Mouse (Mus musculus) forebrain, embryonic 10.5 days (tissue): ENCODE measurements around the gene Rps18. TPM values are rescaled to one million over a fixed set of nuclear protein-coding genes. Genes with fewer than 3 reads are reported as not detected.
"Not testable (repeated sequence)": the region's sequence is repeated elsewhere in the genome, so short reads cannot be mapped to it uniquely, and the experiment has no call there.

Experiments
- DNase-seq: peaks from one replicate; pipeline ENCODE4 v3.0.0-alpha.2; 2017; ENCODE audit warnings: low spot score; ENCODE audit errors: extremely low spot score
- H3K27ac ChIP-seq: fragments of 300-500 bp; sonication (generic); 2 replicates; pipeline ENCODE4 v1.5.1; 2016; ENCODE audit warnings: mild to moderate bottlenecking
- H3K27me3 ChIP-seq: fragments of 300-500 bp; sonication (generic); 2 replicates; pipeline ENCODE4 v1.6.1; 2016; ENCODE audit warnings: mild to moderate bottlenecking; ENCODE audit not compliant: poor library complexity, severe bottlenecking
- H3K36me3 ChIP-seq: fragments of 300-500 bp; sonication (generic); replicated peaks from 2 replicates; pipeline ENCODE4 v1.6.1; 2016; ENCODE audit warnings: mild to moderate bottlenecking, moderate library complexity
- H3K4me1 ChIP-seq: fragments of 300-500 bp; sonication (generic); 2 replicates; pipeline ENCODE4 v1.6.1; 2016
- H3K4me3 ChIP-seq: fragments of 300-500 bp; sonication (generic); 2 replicates; pipeline ENCODE4 v1.5.1; 2016; ENCODE audit warnings: mild to moderate bottlenecking, moderate library complexity
- H3K9me3 ChIP-seq: fragments of 300-500 bp; sonication (generic); 2 replicates; pipeline ENCODE4 v1.6.1; 2016; ENCODE audit warnings: mild to moderate bottlenecking, moderate library complexity
- WGBS: fragments of 180-500 bp; shearing (Covaris S2); methylation state at CpG from one replicate; pipeline ENCODE4 v1.1.7; 2016; 5-methylcytosine and 5-hydroxymethylcytosine counted together
- polyA plus RNA-seq: library from polyadenylated mRNA; unstranded; fragments of >200 nt; fragmentation: Nextera tagmentation; extraction: Ambion mirVana; gene quantifications from 2 replicates; pipeline ENCODE4 v1.2.1, GENCODE M21; 2016

Rps18 gene
- polyA plus RNA-seq, 1 experiment from 2014 or later: 1,596 TPM

DNA sequence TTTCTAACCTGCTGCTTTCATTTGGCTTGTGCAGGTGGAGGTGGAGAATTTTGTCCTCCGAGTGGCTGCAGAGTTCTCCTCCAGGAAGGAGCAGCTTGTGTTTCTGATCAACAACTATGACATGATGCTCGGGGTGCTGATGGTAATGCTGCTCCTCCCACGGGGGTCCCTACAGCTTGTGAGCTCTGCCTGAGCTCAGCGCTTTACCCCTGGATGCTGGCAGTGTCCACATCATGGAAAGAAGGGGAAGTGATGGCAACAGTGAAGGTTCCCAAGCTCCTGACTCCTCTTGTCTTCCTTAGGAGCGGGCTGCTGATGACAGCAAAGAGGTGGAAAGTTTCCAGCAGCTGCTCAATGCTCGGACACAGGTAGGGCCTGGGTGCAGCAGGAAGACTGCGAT is 7.1 kb upstream of the Rps18 start:
- peaks cover 87% of the 10 kb centered on the region for H3K36me3 ChIP-seq
- 0 out of 2 replicates have a peak, but pooled peaks cover under 1% of the 10 kb centered on the region for H3K4me1 ChIP-seq
- no peak overlapping the region for H3K27ac ChIP-seq
- H3K9me3 ChIP-seq: no peaks in the 10 kb centered on the region
- H3K4me3 ChIP-seq: no peak overlapping the region
- no peak for DNase-seq
- 94% methylated on average over 7 of the region's 7 CpGs for WGBS
- H3K27me3 ChIP-seq: no peaks in the 10 kb centered on the region

GRCm38 (mm10) chr17:33959948-33960347 is 4.1 kb upstream of the Rps18 start:
- peaks cover 70% of the 10 kb centered on the region for H3K36me3 ChIP-seq
- WGBS: 94% methylated on average over 15 of the region's 15 CpGs
- no peak overlapping the region for H3K4me3 ChIP-seq
- H3K9me3 ChIP-seq: no peaks in the 10 kb centered on the region
- H3K27me3 ChIP-seq: no peaks in the 10 kb centered on the region
- peaks cover 17% of the 10 kb centered on the region for H3K4me1 ChIP-seq
- no peak overlapping the region for H3K27ac ChIP-seq
- DNase-seq: no peak

GRCm38 (mm10) chr17:33959135-33959534 is 3.3 kb upstream of the Rps18 start:
- H3K36me3 ChIP-seq: peaks cover 72% of the 10 kb centered on the region
- H3K4me3 ChIP-seq: no peak overlapping the region

DNA sequence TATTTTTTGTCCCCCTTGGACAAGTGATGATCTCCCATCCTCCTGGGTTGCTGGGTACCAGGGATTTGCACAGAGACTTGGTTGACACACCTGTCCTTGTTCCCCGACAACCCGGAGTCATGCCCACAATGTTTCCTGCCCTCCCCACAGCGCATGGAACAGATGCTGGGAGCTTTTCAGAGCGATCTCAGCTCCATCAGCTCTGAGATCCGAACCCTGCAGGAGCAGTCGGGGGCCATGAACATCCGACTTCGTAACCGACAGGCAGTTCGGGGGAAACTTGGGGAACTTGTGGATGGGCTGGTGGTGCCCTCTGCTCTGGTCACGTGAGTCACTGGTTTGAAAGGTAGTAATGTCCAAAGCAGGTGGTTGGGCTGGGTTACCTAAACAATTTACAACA is 2.6 kb upstream of the Rps18 start:
- H3K4me1 ChIP-seq: peaks cover 30% of the 10 kb centered on the region
- no peak overlapping the region for H3K4me3 ChIP-seq
- WGBS: 92% methylated on average over 11 of the region's 11 CpGs
- no peak overlapping the region for H3K27ac ChIP-seq
- no peaks in the 10 kb centered on the region for H3K27me3 ChIP-seq
- peaks cover 72% of the 10 kb centered on the region for H3K36me3 ChIP-seq
- H3K9me3 ChIP-seq: no peaks in the 10 kb centered on the region
- no peak for DNase-seq

More at GRCm38 (mm10) chr17:33959135-33959534, 3.3 kb upstream of the Rps18 start:
- Histone ChIP-seq H3K27me3 (no peaks in the 10 kb centered on the region), H3K9me3 (no peaks in the 10 kb centered on the region), H3K27ac (no peak overlapping the region), H3K4me1 (peaks cover 23% of the 10 kb centered on the region)
- WGBS: 96% methylated on average over 13 of the region's 13 CpGs
- no peak for DNase-seq

DNA sequence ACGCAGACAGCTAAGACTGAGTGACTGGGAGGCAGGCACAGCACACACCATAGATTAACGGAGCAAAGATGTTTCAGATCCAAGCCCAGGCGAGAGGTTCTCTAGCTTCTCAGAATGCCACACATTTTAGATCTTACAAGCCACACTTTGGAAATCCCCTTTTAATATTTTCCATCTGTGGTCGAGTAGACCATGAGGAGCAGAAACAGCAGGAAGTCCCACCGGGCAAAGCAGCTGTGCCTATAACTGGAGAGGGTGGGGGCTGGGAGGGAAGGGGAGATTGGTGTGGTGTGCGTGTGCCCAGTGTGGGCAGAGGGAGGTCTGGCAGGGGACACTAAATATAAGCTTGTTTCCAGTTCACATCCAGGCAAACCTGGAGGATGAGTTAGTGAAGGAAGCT is 1.7 kb upstream of the Rps18 start:
- peaks cover 72% of the 10 kb centered on the region for H3K36me3 ChIP-seq
- no peak for DNase-seq
- H3K4me3 ChIP-seq: peak overlapping the region; percentile 13
- WGBS: 84% methylated on average over 6 of the region's 6 CpGs
- peaks cover 39% of the 10 kb centered on the region for H3K4me1 ChIP-seq
- no peaks in the 10 kb centered on the region for H3K9me3 ChIP-seq
- H3K27ac ChIP-seq: no peak overlapping the region
- H3K27me3 ChIP-seq: no peaks in the 10 kb centered on the region

- no peak for DNase-seq
- H3K36me3 ChIP-seq: peaks cover 72% of the 10 kb centered on the region
- H3K27ac ChIP-seq: peak overlapping the region; percentile 95
- peaks cover 51% of the 10 kb centered on the region for H3K4me1 ChIP-seq
- H3K4me3 ChIP-seq: peak overlapping the region; percentile 71
- no peaks in the 10 kb centered on the region for H3K9me3 ChIP-seq
- no peaks in the 10 kb centered on the region for H3K27me3 ChIP-seq
- 8% methylated on average over 10 of the region's 10 CpGs for WGBS
Measured at GRCm38 (mm10) chr17:33956336-33956735, 535 bp upstream of the Rps18 start.

GRCm38 (mm10) chr17:33954646-33955554 is 901 bp downstream of the Rps18 start:
- Histone ChIP-seq H3K27ac (peak overlapping the region; percentile 95), H3K4me1 (peaks cover 65% of the 10 kb centered on the region), H3K9me3 (no peaks in the 10 kb centered on the region), H3K36me3 (peaks cover 72% of the 10 kb centered on the region), H3K27me3 (no peaks in the 10 kb centered on the region), H3K4me3 (peak overlapping the region; percentile 71)
- WGBS: under 1% methylated on average over 33 of the region's 33 CpGs
- no peak for DNase-seq

DNA sequence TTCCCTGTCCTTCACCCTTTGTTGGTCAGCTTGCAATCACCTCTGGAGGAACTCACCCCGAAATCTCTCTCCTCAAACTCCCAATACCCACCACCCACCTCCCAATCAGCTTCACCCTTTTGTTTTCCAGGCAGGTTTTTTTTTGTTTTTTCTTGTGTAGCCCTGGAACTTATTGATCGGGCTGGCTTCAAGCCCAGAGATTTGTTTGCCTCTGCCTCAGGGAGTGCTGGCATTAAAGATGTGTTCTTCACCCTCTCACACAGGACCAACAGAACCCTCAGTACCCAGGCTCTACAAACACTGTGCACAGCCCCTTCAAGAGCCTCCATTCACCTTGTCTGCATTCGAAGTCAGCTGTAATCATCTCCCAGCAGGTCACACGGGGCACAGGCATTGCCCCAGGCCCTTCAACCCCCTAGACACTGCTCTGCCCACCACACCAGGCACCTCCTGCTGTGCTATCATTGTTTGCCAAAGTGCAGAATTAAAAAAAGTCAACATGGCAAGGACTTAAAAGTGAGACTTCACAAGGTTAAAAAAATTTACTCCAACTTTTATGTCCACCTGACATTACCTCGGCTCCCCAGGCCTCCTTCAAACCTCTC is 1.7 kb downstream of the Rps18 start:
- Histone ChIP-seq H3K36me3 (peaks cover 72% of the 10 kb centered on the region), H3K27me3 (no peaks in the 10 kb centered on the region), H3K4me3 (peak overlapping the region; percentile 71), H3K4me1 (peaks cover 65% of the 10 kb centered on the region), H3K27ac (peak overlapping the region; percentile 95), H3K9me3 (no peaks in the 10 kb centered on the region)
- no peak for DNase-seq
- 40% methylated on average over 5 of the region's 5 CpGs for WGBS

DNA sequence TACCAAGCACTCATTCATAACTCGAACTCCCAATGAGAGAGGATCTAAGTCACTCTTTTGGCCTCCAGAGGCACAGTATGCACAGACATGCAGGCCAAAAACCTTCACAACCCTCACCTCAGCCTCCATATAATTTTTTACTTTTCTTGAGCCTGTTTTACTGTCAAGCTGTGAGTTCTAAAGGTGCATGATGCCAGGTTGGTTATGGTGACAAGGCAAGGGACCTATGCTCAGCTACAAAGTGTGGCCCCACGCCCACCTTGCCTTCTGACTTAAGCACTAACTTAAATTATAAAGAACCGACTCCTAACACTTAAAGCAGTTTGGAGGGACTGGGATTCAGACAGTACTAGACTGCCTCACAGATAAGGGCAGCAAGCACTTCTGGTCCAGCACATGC is 2.5 kb downstream of the Rps18 start:
- Histone ChIP-seq H3K27me3 (no peaks in the 10 kb centered on the region), H3K4me1 (peaks cover 65% of the 10 kb centered on the region), H3K4me3 (peak overlapping the region; percentile 71), H3K27ac (peak overlapping the region; percentile 32; the same call in 1 of the 2 replicates), H3K9me3 (no peaks in the 10 kb centered on the region), H3K36me3 (peaks cover 72% of the 10 kb centered on the region)
- no peak for DNase-seq
- WGBS: 85% methylated on average over 3 of the region's 3 CpGs

GRCm38 (mm10) chr17:33952879-33953278 is 2.9 kb downstream of the Rps18 start:
- Histone ChIP-seq H3K9me3 (no peaks in the 10 kb centered on the region), H3K27me3 (no peaks in the 10 kb centered on the region), H3K27ac (peak overlapping the region; percentile 32; the same call in 1 of the 2 replicates), H3K4me3 (peak overlapping the region; percentile 71), H3K4me1 (peaks cover 64% of the 10 kb centered on the region), H3K36me3 (peaks cover 72% of the 10 kb centered on the region)
- 87% methylated on average over 4 of the region's 4 CpGs for WGBS
- no peak for DNase-seq

- Histone ChIP-seq H3K4me3 (peak overlapping the region; percentile 56), H3K4me1 (peaks cover 58% of the 10 kb centered on the region), H3K36me3 (peaks cover 78% of the 10 kb centered on the region)
- DNase-seq, H3K9me3 ChIP-seq, H3K27ac ChIP-seq, H3K27me3 ChIP-seq: not testable (repeated sequence)
- 78% methylated on average over 13 of the region's 13 CpGs for WGBS
Measured at GRCm38 (mm10) chr17:33952015-33952414, 3.8 kb downstream of the Rps18 start.

DNA sequence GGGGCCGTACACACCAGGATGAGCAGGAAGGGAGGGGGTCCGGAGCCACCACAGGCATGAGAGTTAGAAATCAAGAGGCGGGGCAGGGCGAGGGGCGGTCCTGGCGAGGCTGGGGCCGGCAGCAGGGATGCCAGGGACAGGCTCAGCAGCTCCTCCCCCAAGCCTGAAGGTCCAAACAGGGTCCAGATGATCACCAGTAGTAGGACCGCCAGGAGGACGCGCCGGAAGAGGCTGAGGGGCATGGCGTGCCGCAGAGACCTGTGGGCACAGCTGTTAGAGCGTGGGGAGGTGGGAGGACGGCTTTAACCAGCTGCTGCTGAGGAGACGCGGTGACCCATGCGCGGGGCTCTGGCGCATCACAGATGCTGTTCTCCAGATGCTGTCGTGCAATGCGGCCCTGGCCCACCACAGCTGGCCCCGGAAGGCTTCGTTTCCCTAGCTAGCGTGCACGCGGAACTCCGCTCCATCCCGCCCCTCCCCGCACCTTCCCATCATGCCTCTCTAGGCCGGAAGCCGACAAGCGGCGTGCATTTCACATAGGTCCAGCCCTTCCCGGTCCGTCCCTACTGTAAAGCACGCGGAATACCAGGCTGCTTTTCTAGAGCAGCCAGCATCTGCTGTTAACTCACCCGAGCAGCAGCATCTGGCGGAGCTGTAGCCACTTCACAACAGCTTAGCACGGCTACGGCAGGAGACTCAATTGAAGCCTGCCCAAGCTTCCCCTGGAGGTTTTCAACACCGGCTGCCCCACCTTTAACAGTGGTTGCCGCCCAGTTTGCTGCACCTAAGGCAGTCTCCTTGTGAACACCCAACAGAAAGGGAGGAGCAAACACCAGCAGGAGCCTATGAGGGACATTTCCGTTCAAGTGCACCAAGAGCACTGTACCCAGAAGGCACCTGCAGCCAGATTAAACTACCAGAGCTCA is 4.5 kb downstream of the Rps18 start, which contains the start of gene B3galt4:
Gene B3galt4, minus strand, starts transcription at position 468 of the 926 bp plus-strand sequence.
- under 1% methylated on average over 45 of the region's 45 CpGs for WGBS
- Histone ChIP-seq H3K4me1 (peaks cover 50% of the 10 kb centered on the region), H3K9me3 (no peaks in the 10 kb centered on the region), H3K27me3 (no peaks in the 10 kb centered on the region), H3K4me3 (peak within 1 kb of the TSS; percentile 56), H3K27ac (peak within 1 kb of the TSS; percentile 86), H3K36me3 (peaks cover 85% of the 10 kb centered on the region)
- DNase-seq: peak; percentile 87
